Mouse (Mus musculus): ENCODE results near the gene Synpo2l. TPM values are rescaled to one million over a fixed set of nuclear protein-coding genes. Genes with fewer than 3 reads are reported as not detected.
A peak's percentile ranks its signal among the peaks of the same experiment; 100 is the strongest.
"Not testable (repeated sequence)": the region's sequence is repeated elsewhere in the genome, so short reads cannot be mapped to it uniquely, and the experiment has no call there.

The Synpo2l gene
- 0.75 and 2.8 TPM in 2 replicates for polyA plus RNA-seq (2014; fragmentation: Nextera tagmentation; extraction: Ambion mirVana)

- no peak within 1 kb of the TSS for H3K9ac ChIP-seq
These were observed at the start of gene Synpo2l for GRCm38 (mm10) chr14:20668154-20668810. TSS of gene Synpo2l (minus strand) at chr14:20668354.

GRCm38 (mm10) chr14:20713832-20714231 lies 45.7 kb upstream of the Synpo2l start:
- Histone ChIP-seq H3K4me2 (no peak overlapping the region), H3K9me3 (ENCODE audit: low read depth, low read length) (no peaks in the 10 kb centered on the region), H3K4me3 (ENCODE audit: low read depth, low read length) (no peak overlapping the region), H3K36me3 (ENCODE audit: insufficient read depth) (peaks cover 84% of the 10 kb centered on the region), H3K9ac (no peak overlapping the region), H3K27ac (ENCODE audit: low read depth) (no peak overlapping the region), H3K27me3 (ENCODE audit: insufficient read depth, low read length) (no peaks in the 10 kb centered on the region), H3K4me1 (ENCODE audit: insufficient read depth) (peaks cover 5% of the 10 kb centered on the region)
- WGBS = 47% methylated on average over 11 of the region's 11 CpGs
- ATAC-seq (ENCODE audit: insufficient read depth) (no peak), DNase-seq (no peak)
- TF ChIP-seq CTCF (IDR thresholded peaks at IDR 0.05; ENCODE audit: low read depth) = no peak

More at GRCm38 (mm10) chr14:20668154-20668810, at the start of gene Synpo2l:
- no peak for TF ChIP-seq CTCF (IDR thresholded peaks at IDR 0.05; ENCODE audit: low read depth)
- Histone ChIP-seq H3K9me3 (ENCODE audit: low read depth, low read length) (no peaks in the 10 kb centered on the region), H3K4me2 (no peak within 1 kb of the TSS), H3K4me1 (ENCODE audit: insufficient read depth) (0 out of 2 replicates have a peak, but pooled peaks cover 5% of the 10 kb centered on the region), H3K27ac (ENCODE audit: low read depth) (no peak within 1 kb of the TSS), H3K4me3 (ENCODE audit: low read depth, low read length) (no peak within 1 kb of the TSS), H3K36me3 (ENCODE audit: insufficient read depth) (no peaks in the 10 kb centered on the region), H3K27me3 (ENCODE audit: insufficient read depth, low read length) (no peaks in the 10 kb centered on the region)
- DNase-seq (no peak), ATAC-seq (ENCODE audit: insufficient read depth) (no peak)
- WGBS = 77% methylated on average over 8 of the region's 8 CpGs

DNA sequence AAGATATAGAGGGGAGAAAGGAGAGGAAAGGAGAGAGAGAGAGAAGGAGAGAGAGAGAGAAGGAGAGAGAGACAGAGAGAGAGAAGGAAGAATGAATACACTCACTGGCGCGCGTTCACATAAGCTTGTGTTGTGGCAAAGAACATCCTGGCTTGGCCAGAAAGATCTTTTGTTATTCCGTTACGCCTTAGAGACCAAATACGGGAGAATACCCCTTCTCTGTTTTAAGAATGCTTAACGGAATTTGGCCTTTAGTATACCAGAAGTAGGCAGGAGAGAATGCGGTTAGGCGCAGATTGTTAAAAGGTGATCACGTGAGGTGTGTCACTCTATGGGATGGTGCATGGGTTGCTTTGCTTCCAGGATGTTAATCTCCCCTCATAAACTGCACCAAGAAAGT lies 40.1 kb upstream of the Synpo2l start:
- H3K36me3 ChIP-seq (ENCODE audit: insufficient read depth) = peaks cover 44% of the 10 kb centered on the region
- no peak for TF ChIP-seq CTCF (IDR thresholded peaks at IDR 0.05; ENCODE audit: low read depth)
- H3K9ac ChIP-seq = peak overlapping the region; percentile 96
- no peaks in the 10 kb centered on the region for H3K27me3 ChIP-seq (ENCODE audit: insufficient read depth, low read length)
- WGBS = 5% methylated on average over 10 of the region's 10 CpGs
- DNase-seq (peak; percentile 23), ATAC-seq (ENCODE audit: insufficient read depth) (no peak)
- peak overlapping the region; percentile 75 for H3K4me2 ChIP-seq
- H3K4me1 ChIP-seq (ENCODE audit: insufficient read depth) = peaks cover 6% of the 10 kb centered on the region
- H3K27ac ChIP-seq (ENCODE audit: low read depth) = no peak overlapping the region
- peak overlapping the region; percentile 99 for H3K4me3 ChIP-seq (ENCODE audit: low read depth, low read length)
- H3K9me3 ChIP-seq (ENCODE audit: low read depth, low read length) = no peaks in the 10 kb centered on the region

DNA sequence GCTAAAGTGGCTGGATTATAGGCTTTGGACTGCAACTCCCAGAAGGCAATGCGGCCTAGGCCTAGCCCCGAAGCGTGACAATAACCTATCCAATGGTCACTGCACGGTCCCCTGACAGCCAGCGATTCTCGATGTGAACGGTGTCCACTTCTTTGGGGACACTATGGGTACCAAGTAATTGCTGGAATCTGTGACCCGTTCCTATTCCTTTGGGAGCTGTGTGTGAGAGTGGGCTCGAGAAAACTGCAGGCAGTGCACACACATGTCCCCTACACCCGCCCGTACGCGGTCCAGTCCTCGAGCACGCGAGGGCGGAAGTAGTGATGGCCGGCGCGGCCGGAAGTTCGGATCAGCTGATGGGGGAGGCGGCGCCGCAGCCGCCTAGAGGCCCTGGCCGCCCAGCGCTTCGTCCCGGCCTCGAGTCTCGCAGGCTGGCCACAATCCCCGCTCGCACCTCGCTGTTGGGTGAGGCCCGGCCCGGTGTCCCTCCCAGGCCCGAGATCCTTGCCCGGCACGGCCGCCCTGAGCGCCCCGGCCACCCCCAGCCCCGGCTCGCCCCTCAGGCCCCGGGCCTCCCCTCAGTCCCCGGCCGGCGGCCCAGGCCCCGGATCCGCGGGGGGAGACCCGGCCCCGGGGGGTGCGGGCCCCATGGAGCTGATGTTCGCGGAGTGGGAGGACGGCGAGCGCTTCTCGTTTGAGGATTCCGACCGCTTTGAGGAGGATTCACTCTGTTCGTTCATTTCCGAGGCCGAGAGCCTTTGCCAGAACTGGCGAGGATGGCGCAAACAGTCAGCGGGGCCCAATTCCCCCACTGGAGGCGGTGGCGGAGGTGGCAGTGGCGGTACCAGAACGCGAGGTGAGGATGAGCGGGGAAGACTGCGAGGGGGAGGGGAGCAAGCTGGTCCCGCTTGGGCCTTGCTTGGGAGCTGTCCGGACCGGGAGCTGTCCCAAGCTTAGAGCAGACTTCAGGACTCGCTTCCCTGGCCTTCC lies 39.3 kb upstream of the Synpo2l start, which contains the start of gene Zswim8:
Zswim8 (plus strand) TSS at position 352 of the 990 bp plus-strand sequence.
- peak within 1 kb of the TSS; percentile 81 for H3K27ac ChIP-seq (ENCODE audit: low read depth)

DNA sequence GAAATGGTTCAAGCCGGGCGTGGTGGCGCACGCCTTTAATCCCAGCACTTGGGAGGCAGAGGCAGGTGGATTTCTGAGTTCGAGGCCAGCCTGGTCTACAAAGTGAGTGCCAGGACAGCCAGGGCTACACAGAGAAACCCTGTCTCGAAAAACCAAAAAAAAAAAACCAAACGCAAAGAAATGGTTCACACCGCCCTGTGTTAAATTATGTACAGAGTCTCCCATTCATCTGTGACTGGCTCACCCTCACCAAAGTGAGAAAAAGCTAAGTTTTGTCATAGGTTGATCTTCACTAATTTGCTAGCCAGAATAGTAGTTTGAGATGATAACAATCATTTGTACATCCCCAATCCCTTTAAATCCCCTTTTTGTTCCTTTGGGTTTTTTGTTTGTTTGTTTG lies 35.3 kb upstream of the Synpo2l start:
- Histone ChIP-seq H3K4me3 (ENCODE audit: low read depth, low read length) (peak overlapping the region; percentile 84), H3K36me3 (ENCODE audit: insufficient read depth) (peaks cover 25% of the 10 kb centered on the region), H3K4me2 (peak overlapping the region; percentile 74), H3K9ac (peak overlapping the region; percentile 93), H3K27ac (ENCODE audit: low read depth) (peak overlapping the region; percentile 94)
- H3K4me1 ChIP-seq (ENCODE audit: insufficient read depth); DNase-seq; ATAC-seq (ENCODE audit: insufficient read depth); H3K27me3 ChIP-seq (ENCODE audit: insufficient read depth, low read length); H3K9me3 ChIP-seq (ENCODE audit: low read depth, low read length): not testable (repeated sequence)
- 5% methylated on average over 8 of the region's 8 CpGs for WGBS

More for the DNA sequence above, 39.3 kb upstream of the Synpo2l start, which contains the start of gene Zswim8:
- Histone ChIP-seq H3K9ac (peak within 1 kb of the TSS; percentile 96), H3K4me2 (peak within 1 kb of the TSS; percentile 75), H3K27me3 (ENCODE audit: insufficient read depth, low read length) (no peaks in the 10 kb centered on the region), H3K36me3 (ENCODE audit: insufficient read depth) (peaks cover 37% of the 10 kb centered on the region), H3K4me1 (ENCODE audit: insufficient read depth) (peaks cover 6% of the 10 kb centered on the region), H3K4me3 (ENCODE audit: low read depth, low read length) (peak within 1 kb of the TSS; percentile 99), H3K9me3 (ENCODE audit: low read depth, low read length) (no peaks in the 10 kb centered on the region)
- peak; percentile 95 for DNase-seq
- under 1% methylated on average over 80 of the region's 80 CpGs for WGBS
- no peak for TF ChIP-seq CTCF (IDR thresholded peaks at IDR 0.05; ENCODE audit: low read depth)
- peak; percentile 93 for ATAC-seq (ENCODE audit: insufficient read depth)

DNA sequence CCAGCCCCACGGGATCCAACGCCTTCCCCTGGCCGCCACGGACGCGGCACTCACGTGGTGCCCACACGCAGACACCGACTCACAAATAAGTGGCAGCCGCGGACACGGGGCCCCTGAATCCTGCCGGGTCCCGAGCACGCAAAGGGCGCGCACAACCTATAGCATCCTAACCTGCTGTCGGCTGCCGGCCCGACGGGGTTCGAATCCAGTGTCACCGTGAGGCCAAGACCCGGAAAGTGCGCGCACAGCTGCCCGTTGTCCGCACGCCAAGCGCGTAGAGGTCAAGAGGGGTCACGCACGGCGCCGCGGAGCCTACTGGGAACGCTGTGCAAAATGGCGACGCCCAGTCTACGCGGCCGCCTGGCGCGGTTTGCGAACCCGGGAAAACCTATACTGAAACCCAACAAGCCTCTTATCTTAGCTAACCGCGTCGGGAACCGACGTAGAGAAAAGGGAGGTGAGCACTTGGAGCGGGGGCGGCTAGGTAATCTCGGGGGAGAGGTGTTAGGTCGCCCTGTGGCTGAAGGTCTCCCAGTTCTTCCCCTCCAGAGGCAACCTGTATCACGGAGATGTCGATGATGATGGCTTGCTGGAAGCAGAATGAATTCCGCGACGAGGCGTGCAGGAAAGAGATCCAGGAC lies 34.7 kb upstream of the Synpo2l start, which contains the start of gene Chchd1:
Chchd1 (plus strand) TSS at position 266 of the 641 bp plus-strand sequence.
- peaks cover 31% of the 10 kb centered on the region for H3K36me3 ChIP-seq (ENCODE audit: insufficient read depth)
- no peaks in the 10 kb centered on the region for H3K27me3 ChIP-seq (ENCODE audit: insufficient read depth, low read length)
- peak within 1 kb of the TSS; percentile 94 for H3K27ac ChIP-seq (ENCODE audit: low read depth)
- H3K4me2 ChIP-seq = peak within 1 kb of the TSS; percentile 74
- H3K4me3 ChIP-seq (ENCODE audit: low read depth, low read length) = peak within 1 kb of the TSS; percentile 84
- WGBS = under 1% methylated on average over 61 of the region's 61 CpGs
- DNase-seq = peak; percentile 95
- peak within 1 kb of the TSS; percentile 93 for H3K9ac ChIP-seq
- no peak for TF ChIP-seq CTCF (IDR thresholded peaks at IDR 0.05; ENCODE audit: low read depth)
- no peaks in the 10 kb centered on the region for H3K9me3 ChIP-seq (ENCODE audit: low read depth, low read length)
- peak; percentile 52 for ATAC-seq (ENCODE audit: insufficient read depth)
- peaks cover 6% of the 10 kb centered on the region for H3K4me1 ChIP-seq (ENCODE audit: insufficient read depth)
